Mouse (Mus musculus) testis, adult 2 months (tissue): ENCODE data around the gene Diexf.

Source experiments
- CTCF ChIP-seq: fragments of 200-500 bp; IDR thresholded peaks from 2 replicates; pipeline ENCODE4 v1.5.1; 2012; ENCODE audit warnings: low read depth, mild to moderate bottlenecking, inconsistent platforms, low read length, moderate library complexity; ENCODE audit not compliant: control insufficient read depth, insufficient read depth, insufficient replicate concordance
- POLR2A ChIP-seq: fragments of 200-500 bp; IDR thresholded peaks from 2 replicates; pipeline ENCODE4 v1.6.1; 2012; ENCODE audit warnings: low read depth, mild to moderate bottlenecking, inconsistent platforms, low read length, moderate library complexity; ENCODE audit not compliant: control insufficient read depth

- TF ChIP-seq POLR2A (no peak), CTCF (no peak)
Observed at GRCm38 (mm10) chr1:193085541-193086020, 44.5 kb downstream of the Diexf start.
